Mouse (Mus musculus) adrenal gland, adult 8-10 months (tissue): ENCODE measurements around the gene Tmem235. TPM values are rescaled to one million over a fixed set of nuclear protein-coding genes. Genes with fewer than 3 reads are reported as not detected.
"Not testable (repeated sequence)": the region's sequence is repeated elsewhere in the genome, so short reads cannot be mapped to it uniquely, and the experiment has no call there.

ENCODE experiments used
- DNase-seq: peaks from one replicate; pipeline ENCODE4 v3.0.0; 2022
- total RNA-seq, 4 experiments: library from RNA; stranded (reverse); gene quantifications; 2 replicates each; pipeline ENCODE4 v1.2.4; 2022

The Tmem235 gene
- total RNA-seq, 4 experiments from 2014 or later, result not detected

DNA sequence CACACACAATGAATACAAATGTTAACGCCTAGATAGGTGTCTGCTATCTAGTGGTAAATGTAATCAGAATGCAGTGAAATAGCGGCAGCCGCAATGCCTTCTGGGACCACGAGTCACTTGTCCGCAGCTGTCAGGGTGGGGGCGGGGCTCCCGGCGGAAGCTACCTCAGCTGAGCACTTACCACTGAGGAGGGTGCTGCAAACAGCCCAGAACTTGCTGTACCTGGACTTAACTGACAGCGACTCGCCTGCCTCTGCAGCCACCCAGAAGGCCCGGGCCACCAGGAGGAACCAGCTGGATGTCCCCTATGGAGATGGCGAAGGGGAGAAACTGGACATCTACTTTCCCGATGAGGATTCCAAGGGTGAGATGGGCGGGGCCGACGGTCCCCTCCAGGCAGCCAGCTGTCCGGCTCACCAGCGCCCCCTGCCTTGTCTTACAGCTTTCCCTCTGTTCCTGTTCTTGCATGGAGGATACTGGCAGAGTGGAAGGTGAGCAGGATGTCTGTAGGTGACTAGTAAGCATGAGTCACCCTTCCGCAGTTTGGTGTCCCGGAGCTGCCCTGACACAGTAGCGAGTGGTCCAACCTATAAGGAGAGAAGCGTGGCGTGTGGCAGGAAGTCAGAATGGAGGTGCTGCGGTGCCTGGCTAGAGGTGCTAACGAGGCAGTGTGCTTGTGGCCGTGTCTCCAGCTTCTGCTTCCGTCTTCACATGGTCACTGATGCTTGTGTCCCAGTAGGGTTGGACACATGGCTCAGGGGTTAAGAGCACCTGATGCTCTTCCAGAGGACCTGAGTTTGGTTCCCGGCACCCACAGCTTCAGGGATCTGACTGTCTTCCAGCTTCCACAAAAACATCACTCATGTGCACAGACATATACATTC lies 28.2 kb upstream of the Tmem235 start:
- DNase-seq, result peak; percentile 43

- not testable (repeated sequence) for DNase-seq
Measured at GRCm38 (mm10) chr11:117833509-117833908, 27.0 kb upstream of the Tmem235 start.

- DNase-seq, result no peak
Measured at GRCm38 (mm10) chr11:117834086-117834485, 26.5 kb upstream of the Tmem235 start.

- no peak for DNase-seq
Measured at GRCm38 (mm10) chr11:117836306-117836705, 24.2 kb upstream of the Tmem235 start.

GRCm38 (mm10) chr11:117838572-117838971 lies 22.0 kb upstream of the Tmem235 start:
- DNase-seq, result no peak

- DNase-seq, result no peak
Measured at GRCm38 (mm10) chr11:117839021-117839420, 21.5 kb upstream of the Tmem235 start.

- DNase-seq, result peak; percentile 57
Measured at GRCm38 (mm10) chr11:117840910-117841309, 19.6 kb upstream of the Tmem235 start.

- DNase-seq, result no peak
Measured at GRCm38 (mm10) chr11:117843434-117843833, 17.1 kb upstream of the Tmem235 start.

DNA sequence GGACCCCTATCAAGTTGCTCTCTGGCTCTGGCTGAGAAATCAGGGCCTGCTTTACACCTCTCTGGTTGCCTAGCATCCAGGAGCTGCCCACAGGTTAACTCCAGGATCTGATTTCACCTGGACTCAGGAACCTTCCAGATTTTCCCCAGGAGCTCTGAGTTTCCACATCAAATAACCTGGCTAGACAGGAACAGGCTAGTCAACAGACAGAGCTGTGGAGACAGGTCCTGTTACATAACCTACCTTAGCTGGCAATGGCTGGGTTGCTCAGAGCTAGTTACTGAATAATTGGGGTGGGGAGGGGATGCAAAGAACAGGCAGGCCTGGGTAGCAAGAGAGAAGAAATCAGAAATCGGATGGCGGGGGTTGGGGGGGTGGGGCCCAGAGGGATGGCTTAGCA lies 15.6 kb upstream of the Tmem235 start:
- DNase-seq, result no peak

DNA sequence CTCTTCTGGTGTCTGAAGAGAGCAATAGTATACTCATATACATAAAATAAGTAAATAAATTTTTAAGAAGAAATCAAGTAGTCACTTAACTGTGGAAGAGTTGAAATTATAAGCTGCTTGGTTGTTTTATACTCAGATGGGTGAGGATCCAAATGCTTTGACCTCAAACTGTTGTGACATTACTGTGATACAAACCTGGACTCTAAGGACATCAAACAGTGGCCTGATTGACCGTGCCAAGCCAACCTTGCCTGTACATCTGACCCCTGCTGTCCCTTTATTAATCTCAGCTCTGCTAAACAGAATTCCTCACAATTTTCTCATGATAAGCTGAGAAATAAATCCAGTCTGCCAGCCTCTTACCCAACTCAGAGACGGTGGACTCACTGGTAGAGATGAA lies 14.9 kb upstream of the Tmem235 start:
- DNase-seq, result no peak

DNA sequence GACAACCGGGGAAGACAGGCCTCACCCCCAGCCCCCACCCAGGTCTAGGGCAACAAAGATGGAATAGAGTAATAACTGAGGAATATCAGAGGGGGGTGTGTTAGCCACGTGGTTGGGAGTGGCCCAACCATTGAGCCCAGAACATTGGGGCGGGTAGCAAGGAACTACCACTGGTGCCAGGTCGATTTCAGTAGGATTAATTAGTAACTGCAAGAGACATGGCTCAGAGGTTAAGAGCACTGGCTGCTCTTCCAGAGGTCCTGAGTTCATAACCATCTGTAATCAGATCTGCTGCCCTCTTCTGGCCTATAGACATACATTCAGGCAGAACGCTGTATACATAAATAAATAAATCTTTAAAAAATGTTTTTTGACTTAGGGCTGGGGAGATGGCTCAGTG lies 13.9 kb upstream of the Tmem235 start:
- no peak for DNase-seq

DNA sequence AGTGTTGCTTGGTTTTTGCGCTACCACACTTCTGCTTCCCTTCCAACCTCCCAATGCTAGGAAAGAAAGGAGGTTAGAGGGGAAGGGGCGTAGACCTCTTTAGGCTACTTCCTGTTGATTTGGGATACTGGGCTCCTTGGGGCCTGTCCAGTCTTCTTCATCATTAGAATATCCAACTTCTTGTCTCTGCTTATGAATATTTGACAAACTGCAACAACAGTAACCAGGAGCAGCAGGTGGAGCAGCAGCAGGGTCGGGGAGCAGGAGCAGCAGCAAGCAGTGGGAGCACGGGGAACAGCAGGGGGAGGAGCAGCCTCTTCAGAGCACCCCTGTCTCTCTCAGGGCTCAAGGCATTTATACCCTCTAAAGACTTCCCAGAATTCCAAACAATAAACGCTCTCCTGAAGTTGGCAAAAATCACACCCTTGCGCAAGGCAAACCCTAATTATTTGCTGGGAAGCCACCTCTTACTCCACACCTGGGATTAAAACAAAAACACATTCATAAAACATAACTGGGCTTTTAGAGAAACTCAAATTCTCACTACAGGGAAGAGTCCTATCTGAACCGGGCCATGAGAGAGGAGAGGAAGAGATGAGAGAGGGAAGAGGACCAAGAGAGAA lies 12.8 kb upstream of the Tmem235 start:
- DNase-seq, result no peak

DNA sequence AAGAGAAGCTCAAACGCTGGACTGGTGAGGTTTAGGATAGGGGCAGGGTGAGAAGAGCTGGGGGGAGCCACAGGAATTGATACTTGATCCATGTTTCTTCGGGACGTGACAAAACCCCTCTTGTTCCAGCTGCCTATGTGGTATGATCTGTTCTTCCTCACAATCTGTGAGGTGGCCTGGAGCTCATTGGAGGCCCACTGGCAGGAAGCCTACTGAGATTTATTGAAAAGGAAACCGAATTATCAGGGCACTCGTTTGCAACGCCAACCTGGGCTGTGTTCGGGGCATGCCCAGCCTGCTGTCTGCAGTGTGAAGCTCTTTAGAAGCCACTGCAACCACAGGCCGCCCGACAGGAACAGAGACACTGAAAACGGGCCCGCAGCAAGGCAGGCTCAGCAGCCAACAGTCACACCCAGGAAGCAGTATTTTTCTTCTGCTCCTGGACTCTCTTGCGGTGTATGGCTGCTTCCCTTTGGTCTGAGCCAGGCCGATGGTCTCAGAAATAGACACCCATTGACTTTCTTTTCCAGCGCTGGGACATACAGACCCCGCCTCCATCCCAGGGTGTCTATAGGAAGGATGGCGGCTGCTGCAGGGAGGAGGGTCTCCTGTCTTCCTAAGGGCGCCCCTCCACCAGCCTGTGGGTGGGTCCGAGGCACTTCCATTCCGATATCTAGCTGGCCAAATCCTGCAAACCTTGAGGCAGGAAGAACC lies 12.1 kb upstream of the Tmem235 start:
- DNase-seq, result no peak

GRCm38 (mm10) chr11:117848985-117849671 lies 11.4 kb upstream of the Tmem235 start, which contains the start of gene Birc5:
Gene Birc5, plus strand, starts transcription at chr11:117849251.
- peak; percentile 92 for DNase-seq

- no peak for DNase-seq
Measured at GRCm38 (mm10) chr11:117852875-117853274, 7.7 kb upstream of the Tmem235 start.

GRCm38 (mm10) chr11:117854241-117854640 lies 6.3 kb upstream of the Tmem235 start:
- DNase-seq, result no peak

DNA sequence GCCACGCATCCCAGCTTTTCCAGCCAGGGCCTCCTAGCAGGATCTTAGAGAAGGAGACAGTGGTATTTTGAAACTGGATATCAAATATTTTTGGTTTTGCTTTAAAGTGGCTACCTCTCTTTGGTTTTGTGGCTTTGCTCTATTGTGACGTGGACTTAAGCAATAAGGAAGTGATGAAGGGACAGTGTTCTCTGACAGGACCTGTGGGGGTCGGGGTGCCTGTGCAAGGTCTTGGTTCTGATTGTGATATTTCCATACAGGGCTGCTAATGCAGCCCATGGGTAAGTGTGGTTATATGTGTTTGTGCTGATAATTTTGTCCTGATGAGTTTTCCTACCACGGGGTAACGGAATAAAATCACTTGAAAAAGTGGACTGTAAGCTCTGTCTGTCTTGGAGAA lies 5.2 kb upstream of the Tmem235 start:
- DNase-seq, result no peak

DNA sequence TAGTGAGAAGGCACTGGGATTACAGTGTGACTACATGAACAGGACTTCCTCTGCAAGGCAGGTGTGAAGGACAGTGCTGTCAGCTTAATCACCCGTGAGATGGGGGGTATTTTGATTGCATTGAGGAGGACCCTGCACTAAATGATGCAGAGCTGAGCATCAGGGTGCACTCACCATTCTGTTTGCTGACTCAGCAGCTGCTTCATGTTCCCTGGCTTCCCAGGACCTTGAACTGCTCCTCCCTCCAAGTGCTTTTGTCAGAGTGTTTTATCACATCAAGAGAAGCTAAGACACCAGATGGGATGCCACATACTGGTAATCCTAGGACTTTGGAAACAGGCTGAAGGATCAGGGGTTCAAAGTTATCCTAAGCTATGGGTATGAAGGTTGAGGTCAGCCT lies 4.6 kb upstream of the Tmem235 start:
- DNase-seq, result no peak

DNA sequence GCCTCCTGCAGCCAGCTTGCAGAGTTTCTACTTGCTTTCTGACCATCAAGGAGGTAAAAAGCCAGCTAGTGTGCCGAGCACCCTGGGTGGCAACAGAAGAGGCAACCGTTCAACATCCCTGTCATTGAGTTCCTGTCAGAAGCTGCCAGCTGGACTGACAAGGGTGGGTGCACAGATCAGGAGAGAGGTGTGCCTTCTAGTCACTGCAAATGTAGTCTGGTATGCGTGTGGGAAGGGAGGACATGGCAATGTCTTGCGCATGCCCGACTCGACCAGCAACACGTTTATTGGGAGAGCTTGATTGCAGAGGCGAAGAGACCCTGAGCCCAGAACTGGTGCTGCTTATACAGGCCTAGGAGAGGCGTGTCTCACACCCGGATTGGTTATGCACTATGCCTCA lies 3.1 kb upstream of the Tmem235 start:
- DNase-seq, result no peak

GRCm38 (mm10) chr11:117858392-117858791 lies 2.2 kb upstream of the Tmem235 start:
- no peak for DNase-seq

- DNase-seq, result no peak
Measured at GRCm38 (mm10) chr11:117863174-117863856, 2.8 kb downstream of the Tmem235 start.

DNA sequence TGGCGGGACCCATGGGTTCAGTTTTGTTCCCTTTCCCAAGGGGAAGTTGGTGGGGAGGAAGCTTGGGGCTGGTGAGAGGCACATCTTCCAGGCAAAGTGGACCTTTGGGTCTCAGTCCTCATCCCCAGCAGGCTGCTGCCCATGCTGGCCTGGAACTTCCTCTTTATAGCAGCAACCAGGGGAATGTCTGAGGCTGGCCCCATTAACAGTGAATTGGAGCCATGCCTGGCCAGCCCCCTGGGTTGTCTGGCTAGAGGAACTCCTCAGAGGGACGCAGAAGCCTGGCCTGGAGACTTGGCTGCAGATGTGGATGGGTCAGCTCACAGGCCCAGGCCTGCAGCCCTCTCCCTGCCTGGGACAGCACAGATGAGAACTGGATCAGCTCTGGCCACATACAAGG lies 4.3 kb downstream of the Tmem235 start:
- DNase-seq, result no peak
